Mouse (Mus musculus): ENCODE measurements around the gene Fmnl3. TPM values are rescaled to one million over a fixed set of nuclear protein-coding genes. Genes with fewer than 3 reads are reported as not detected.

The Fmnl3 gene
- polyA plus RNA-seq, 1 experiment from 2014 or later: 14.1 TPM

GRCm38 (mm10) chr15:99294287-99294686 is 76.0 kb downstream of the Fmnl3 start:
- H3K4me3 ChIP-seq (replicated peaks): peak overlapping the region; percentile 66
- H3K36me3 ChIP-seq (replicated peaks): no peaks in the 10 kb centered on the region
- H3K4me1 ChIP-seq: peaks cover 19% of the 10 kb centered on the region
- H3K27ac ChIP-seq: peak overlapping the region; percentile 93; the same call in 1 of the 2 replicates
- H3K4me2 ChIP-seq: peak overlapping the region; percentile 63
- H3K27me3 ChIP-seq: no peaks in the 10 kb centered on the region
- peak overlapping the region; percentile 80; the same call in 1 of the 2 replicates for H3K9ac ChIP-seq
- no peak for ATAC-seq (ENCODE audit: low FRiP score)
- 38% methylated on average over 16 of the region's 16 CpGs for WGBS
- no peaks in the 10 kb centered on the region for H3K9me3 ChIP-seq

DNA sequence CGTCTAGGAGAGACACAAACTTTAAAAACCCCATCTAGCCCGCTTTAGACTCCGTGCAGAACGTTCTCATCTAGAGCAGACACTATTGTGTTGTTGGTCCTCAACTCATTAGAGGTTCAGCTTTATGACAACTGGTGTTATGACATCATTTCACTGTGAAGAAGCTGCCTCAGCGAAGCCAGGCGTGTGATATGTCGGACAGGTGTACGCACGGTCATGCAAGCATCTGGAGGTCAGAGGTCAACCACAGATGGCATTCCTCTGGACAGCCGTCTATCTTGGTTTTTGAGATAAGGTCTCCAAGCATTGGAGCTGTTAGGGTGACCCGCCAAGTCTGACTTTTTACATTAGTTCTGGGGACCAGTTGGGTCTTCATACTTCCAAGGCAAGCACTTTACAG is 79.7 kb downstream of the Fmnl3 start:
- H3K4me2 ChIP-seq: no peak overlapping the region
- H3K36me3 ChIP-seq (replicated peaks): no peaks in the 10 kb centered on the region
- ATAC-seq (ENCODE audit: low FRiP score): no peak
- H3K4me1 ChIP-seq: peaks cover 8% of the 10 kb centered on the region; the same call in 1 of the 2 replicates
- no peak overlapping the region for H3K4me3 ChIP-seq (replicated peaks)
- H3K27ac ChIP-seq: no peak overlapping the region
- no peaks in the 10 kb centered on the region for H3K9me3 ChIP-seq
- no peaks in the 10 kb centered on the region for H3K27me3 ChIP-seq
- WGBS: 92% methylated on average over 11 of the region's 11 CpGs
- H3K9ac ChIP-seq: no peak overlapping the region

GRCm38 (mm10) chr15:99285189-99285535 is 85.1 kb downstream of the Fmnl3 start:
- H3K27ac ChIP-seq: no peak overlapping the region
- H3K4me3 ChIP-seq (replicated peaks): no peak overlapping the region
- H3K27me3 ChIP-seq: no peaks in the 10 kb centered on the region
- H3K4me2 ChIP-seq: no peak overlapping the region
- no peak for ATAC-seq (ENCODE audit: low FRiP score)
- H3K9ac ChIP-seq: no peak overlapping the region
- WGBS: 56% methylated on average over 8 of the region's 8 CpGs
- no peaks in the 10 kb centered on the region for H3K4me1 ChIP-seq
- H3K9me3 ChIP-seq: no peaks in the 10 kb centered on the region
- H3K36me3 ChIP-seq (replicated peaks): no peaks in the 10 kb centered on the region

DNA sequence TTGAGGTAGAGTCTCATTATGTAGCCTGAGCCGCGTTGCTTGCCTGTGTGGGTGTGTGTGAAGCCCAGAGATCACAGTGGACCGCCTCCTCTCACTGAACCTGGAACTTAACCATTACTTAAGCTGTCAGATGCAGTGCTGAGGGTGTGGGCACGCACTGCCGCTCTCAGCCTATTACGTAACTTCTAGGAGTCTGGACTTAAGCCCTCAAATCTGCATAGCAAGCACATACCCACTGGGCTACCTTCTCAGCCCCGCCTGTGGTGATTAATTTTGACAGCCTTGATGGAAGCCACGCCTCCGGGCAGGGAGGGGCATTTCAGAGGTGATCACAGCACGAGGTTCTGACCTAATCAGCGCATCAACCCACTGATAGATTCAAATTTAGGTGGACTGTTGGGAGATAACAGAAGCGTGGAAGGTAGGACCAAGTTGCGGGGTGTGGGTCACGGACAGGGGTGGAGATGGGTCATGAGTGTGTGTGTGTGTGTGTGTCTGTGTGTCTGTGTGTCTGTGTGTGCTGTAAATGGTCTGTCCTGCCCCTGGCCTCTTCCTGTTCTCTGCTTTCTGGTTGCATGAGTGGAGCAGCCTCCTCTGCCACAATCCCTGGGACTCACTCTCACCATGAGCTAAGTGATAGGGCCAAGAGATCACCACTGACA is 85.6 kb downstream of the Fmnl3 start:
- Histone ChIP-seq H3K9me3 (no peaks in the 10 kb centered on the region), H3K27ac (no peak overlapping the region), H3K4me3 (replicated peaks) (no peak overlapping the region), H3K9ac (no peak overlapping the region), H3K4me2 (no peak overlapping the region), H3K4me1 (no peaks in the 10 kb centered on the region), H3K36me3 (replicated peaks) (no peaks in the 10 kb centered on the region), H3K27me3 (no peaks in the 10 kb centered on the region)
- WGBS: 50% methylated on average over 14 of the region's 14 CpGs
- no peak for ATAC-seq (ENCODE audit: low FRiP score)

GRCm38 (mm10) chr15:99283456-99283855 is 86.8 kb downstream of the Fmnl3 start:
- H3K9me3 ChIP-seq: no peaks in the 10 kb centered on the region
- no peak for ATAC-seq (ENCODE audit: low FRiP score)
- no peak overlapping the region for H3K27ac ChIP-seq
- no peaks in the 10 kb centered on the region for H3K4me1 ChIP-seq
- no peak overlapping the region for H3K4me2 ChIP-seq
- H3K4me3 ChIP-seq (replicated peaks): no peak overlapping the region
- 70% methylated on average over 10 of the region's 10 CpGs for WGBS
- no peaks in the 10 kb centered on the region for H3K27me3 ChIP-seq
- H3K36me3 ChIP-seq (replicated peaks): no peaks in the 10 kb centered on the region
- no peak overlapping the region for H3K9ac ChIP-seq

- H3K4me1 ChIP-seq: no peaks in the 10 kb centered on the region
- no peaks in the 10 kb centered on the region for H3K27me3 ChIP-seq
- H3K9ac ChIP-seq: no peak overlapping the region
- no peaks in the 10 kb centered on the region for H3K36me3 ChIP-seq (replicated peaks)
- H3K4me2 ChIP-seq: no peak overlapping the region
- ATAC-seq (ENCODE audit: low FRiP score): no peak
- H3K27ac ChIP-seq: no peak overlapping the region
- WGBS: 92% methylated on average over 7 of the region's 7 CpGs
- no peak overlapping the region for H3K4me3 ChIP-seq (replicated peaks)
- H3K9me3 ChIP-seq: no peaks in the 10 kb centered on the region
Observed at GRCm38 (mm10) chr15:99278271-99278670, 92.0 kb downstream of the Fmnl3 start.

DNA sequence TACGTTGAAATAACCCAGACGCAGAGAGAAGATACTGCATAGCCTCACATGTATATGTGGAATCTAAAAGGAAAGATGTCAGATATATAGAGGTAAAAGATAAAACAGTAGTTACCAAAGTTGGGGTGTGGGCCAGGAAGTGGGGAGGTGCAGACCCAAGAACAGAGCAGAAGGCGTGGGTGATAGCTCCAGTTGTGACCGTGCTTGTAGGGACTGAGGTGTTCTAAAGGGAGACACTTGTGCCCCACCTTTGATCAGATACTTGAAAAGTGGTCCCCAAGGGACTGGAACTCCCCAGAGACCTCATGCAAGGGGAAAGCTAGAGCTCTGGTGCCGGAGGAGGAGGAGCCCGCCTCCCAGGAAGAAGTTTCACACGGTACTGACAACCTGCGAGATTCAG is 94.2 kb downstream of the Fmnl3 start:
- no peaks in the 10 kb centered on the region for H3K27me3 ChIP-seq
- H3K27ac ChIP-seq: no peak overlapping the region
- no peak overlapping the region for H3K4me2 ChIP-seq
- no peaks in the 10 kb centered on the region for H3K9me3 ChIP-seq
- H3K36me3 ChIP-seq (replicated peaks): no peaks in the 10 kb centered on the region
- no peak overlapping the region for H3K9ac ChIP-seq
- WGBS: 86% methylated on average over 8 of the region's 8 CpGs
- no peak overlapping the region for H3K4me3 ChIP-seq (replicated peaks)
- H3K4me1 ChIP-seq: peaks cover 7% of the 10 kb centered on the region
- ATAC-seq (ENCODE audit: low FRiP score): no peak

Other genes with a start within 250 kb of the Fmnl3 start
- gene Spats2, start 244.6 kb downstream of the Fmnl3 start, polyA plus RNA-seq (2016; fragmentation: Nextera tagmentation; extraction: Ambion mirVana): 65.5 and 69.8 TPM in 2 replicates
- gene Kcnh3, start 145.6 kb downstream of the Fmnl3 start, polyA plus RNA-seq (2016; fragmentation: Nextera tagmentation; extraction: Ambion mirVana): 0.60 and 0.83 TPM in 2 replicates
- gene Mcrs1, start 118.5 kb downstream of the Fmnl3 start, polyA plus RNA-seq (2016; fragmentation: Nextera tagmentation; extraction: Ambion mirVana): 185 and 188 TPM in 2 replicates
- 86.9 and 88.2 TPM in 2 replicates for gene Prpf40b, start 75.4 kb downstream of the Fmnl3 start, polyA plus RNA-seq (2016; fragmentation: Nextera tagmentation; extraction: Ambion mirVana)
- 0.18 and 0.19 TPM in 2 replicates for gene Fam186b, start 74.6 kb downstream of the Fmnl3 start, polyA plus RNA-seq (2016; fragmentation: Nextera tagmentation; extraction: Ambion mirVana)
- 252 and 256 TPM in 2 replicates for gene Tmbim6, start 22.4 kb upstream of the Fmnl3 start, polyA plus RNA-seq (2016; fragmentation: Nextera tagmentation; extraction: Ambion mirVana)
- gene Nckap5l, start 87.3 kb upstream of the Fmnl3 start, polyA plus RNA-seq (2016; fragmentation: Nextera tagmentation; extraction: Ambion mirVana): 11.8 and 12.0 TPM in 2 replicates
- gene Bcdin3d, start 104.2 kb upstream of the Fmnl3 start, polyA plus RNA-seq (2016; fragmentation: Nextera tagmentation; extraction: Ambion mirVana): 21.5 and 25.0 TPM in 2 replicates
- 1.6 and 1.9 TPM in 2 replicates for gene Faim2, start 157.7 kb upstream of the Fmnl3 start, polyA plus RNA-seq (2016; fragmentation: Nextera tagmentation; extraction: Ambion mirVana)
- not detected in 2 replicates for gene Aqp2, start 208.6 kb upstream of the Fmnl3 start, polyA plus RNA-seq (2016; fragmentation: Nextera tagmentation; extraction: Ambion mirVana)
- 0.22 and 0.69 TPM in 2 replicates for gene Aqp5, start 220.3 kb upstream of the Fmnl3 start, polyA plus RNA-seq (2016; fragmentation: Nextera tagmentation; extraction: Ambion mirVana)
- not detected in 2 replicates for gene Aqp6, start 230.9 kb upstream of the Fmnl3 start, polyA plus RNA-seq (2016; fragmentation: Nextera tagmentation; extraction: Ambion mirVana)